20 mouse cellular contexts compared by ENCODE assay signal in genomic region chr7:43481191-43481590, GRCm38 (mm10). TPM values are rescaled to one million over a fixed set of nuclear protein-coding genes. Genes with fewer than 3 reads are reported as not detected.
DNase-seq lines count a peak whose midpoint lies in the region; ATAC-seq lines count a peak whose summit lies in the region.
"Had no signal": no experiment of that assay in that cellular context is flagged by ENCODE, and none has a peak within 500 bp of the region (broad histone marks: within the 10 kb centered on the region; RNA-seq: fewer than 3 reads in every experiment).

No protein-coding gene starts in this region.

- intact Hi-C loops in gastrocnemius, postnatal 36 days (cut with DNase I), result no loop called here

- no peaks in the 10 kb centered on the region for H3K9me3 ChIP-seq in heart, embryonic 10.5 days
- H3K9me3 ChIP-seq: embryonic facial prominence, embryonic 15.5 days; limb, embryonic 13.5 days had no signal

- peak; percentile 37 to 42 for DNase-seq in adrenal gland, postnatal 36 days
- no peak for DNase-seq in adrenal gland, postnatal 4 days (ENCODE audit: low spot score in 2 of 2)
- peak; percentile 80 to 88 for DNase-seq in right cerebral cortex, adult 2 months (ENCODE audit: low spot score in 2 of 2)
- no peak for DNase-seq in right cerebral cortex, postnatal 4 days
- no peak for DNase-seq in gastrocnemius, postnatal 36 days
- no peak for DNase-seq in heart, embryonic 10.5 days (ENCODE audit: low spot score)
- no peak for DNase-seq in gastrocnemius, postnatal 10 days
- DNase-seq: adrenal gland, postnatal 10 days; B cell, adult 2 months; heart, adult 2 months; liver, postnatal 0 days; spleen, adult 18-20 months had no signal

- H3K27ac ChIP-seq in heart, embryonic 10.5 days, result no peak overlapping the region
- H3K27ac ChIP-seq: embryonic facial prominence, embryonic 15.5 days; heart, adult 2 months; kidney, postnatal 0 days; limb, embryonic 13.5 days had no signal

- WGBS in heart, embryonic 10.5 days, result 70% methylated on average over 3 of the region's 3 CpGs

- peak; percentile 93 for ATAC-seq in inflammation-experienced regulatory T-cells, adult 6 months
- ATAC-seq: liver, postnatal 0 days had no signal

- H3K4me3 ChIP-seq in heart, embryonic 10.5 days, result no peak overlapping the region
- H3K4me3 ChIP-seq: embryonic facial prominence, embryonic 15.5 days; heart, adult 2 months; limb, embryonic 13.5 days had no signal

- H3K4me1 ChIP-seq in heart, embryonic 10.5 days, result peaks cover 11% of the 10 kb centered on the region
- H3K4me1 ChIP-seq: embryonic facial prominence, embryonic 15.5 days had no signal

- peaks cover 31% of the 10 kb centered on the region for H3K27me3 ChIP-seq in heart, embryonic 10.5 days (ENCODE audit: insufficient read depth, poor library complexity, severe bottlenecking)

- no peaks in the 10 kb centered on the region for H3K36me3 ChIP-seq in heart, embryonic 10.5 days
- H3K36me3 ChIP-seq: embryonic facial prominence, embryonic 15.5 days; limb, embryonic 13.5 days had no signal

RNA-seq across cellular contexts. Expression of gene Iglon5, which starts 8.7 kb away (rescaled TPM):
- total RNA-seq in adrenal gland, postnatal 36 days (2021), result 1 to 10 TPM; 1.3 to 1.5 TPM
- total RNA-seq in adrenal gland, postnatal 4 days (2021), result 1 to 10 TPM; 3.2 to 3.8 TPM
- under 1 TPM in 2 of 3 experiments, not detected in 1; 0.15 to 0.36 TPM for polyA plus RNA-seq in inflammation-experienced regulatory T-cells, adult 6 months (2017; shearing (Covaris generic))
- total RNA-seq in gastrocnemius, postnatal 36 days (2021), result under 1 TPM; 0.23 to 0.27 TPM
- 0.20 TPM in 1 of 2 replicates, not detected in the other for polyA plus RNA-seq in heart, embryonic 10.5 days (2016; fragmentation: Nextera tagmentation; extraction: Ambion mirVana)
- 1 to 10 TPM; 1.2 to 1.3 TPM for total RNA-seq in gastrocnemius, postnatal 10 days (2021)
- total RNA-seq: monocyte, adult 5-6 weeks had no signal
- polyA plus RNA-seq: liver, postnatal 0 days had no signal

RNA-seq across cellular contexts. Expression of gene Vsig10l, which starts 18.2 kb away (rescaled TPM):
- total RNA-seq in adrenal gland, postnatal 36 days (2021), result 1 to 10 TPM; 1.5 to 1.7 TPM
- 1 to 10 TPM; 7.0 to 7.2 TPM for total RNA-seq in adrenal gland, postnatal 4 days (2021)
- 1 to 10 TPM; 2.4 to 6.8 (median 2.9) TPM for polyA plus RNA-seq in inflammation-experienced regulatory T-cells, adult 6 months (2017; shearing (Covaris generic))
- total RNA-seq in gastrocnemius, postnatal 36 days (2021), result 1 to 10 TPM; 1.7 TPM
- polyA plus RNA-seq in heart, embryonic 10.5 days (2016; fragmentation: Nextera tagmentation; extraction: Ambion mirVana), result 1.4 and 1.5 TPM in 2 replicates
- total RNA-seq in gastrocnemius, postnatal 10 days (2021), result 1 to 10 TPM; 1.4 to 3.8 TPM

RNA-seq across cellular contexts. Expression of gene 4931406B18Rik, which starts 24.5 kb away (rescaled TPM):
- not detected for total RNA-seq in adrenal gland, postnatal 36 days (2021)
- not detected for total RNA-seq in adrenal gland, postnatal 4 days (2021)
- polyA plus RNA-seq in inflammation-experienced regulatory T-cells, adult 6 months (2017; shearing (Covaris generic)), result not detected
- not detected for total RNA-seq in gastrocnemius, postnatal 36 days (2021)
- polyA plus RNA-seq in heart, embryonic 10.5 days (2016; fragmentation: Nextera tagmentation; extraction: Ambion mirVana), result not detected in 2 replicates
- total RNA-seq in gastrocnemius, postnatal 10 days (2021), result not detected
- total RNA-seq: adrenal gland, postnatal 10 days; heart, adult 2 months; heart, postnatal 25 days; monocyte, adult 5-6 weeks had no signal
- polyA plus RNA-seq: embryonic facial prominence, embryonic 15.5 days; heart, adult 2 months; intestine, embryonic 14.5 days; kidney, postnatal 0 days; limb, embryonic 13.5 days; liver, postnatal 0 days; urinary bladder, adult 2 months had no signal

RNA-seq across cellular contexts. Expression of gene Gm45233, which starts 37.3 kb away (rescaled TPM):
- 1 to 10 TPM in 1 of 2 experiments, not detected in 1; 1.2 TPM for total RNA-seq in adrenal gland, postnatal 36 days (2021)
- total RNA-seq in adrenal gland, postnatal 4 days (2021), result 1 to 10 TPM; 2.1 to 2.7 TPM
- not detected for polyA plus RNA-seq in inflammation-experienced regulatory T-cells, adult 6 months (2017; shearing (Covaris generic))
- under 1 TPM in 1 of 2 experiments, not detected in 1; 0.79 TPM for total RNA-seq in gastrocnemius, postnatal 36 days (2021)
- polyA plus RNA-seq in heart, embryonic 10.5 days (2016; fragmentation: Nextera tagmentation; extraction: Ambion mirVana), result not detected in 2 replicates
- 1 to 10 TPM in 1 of 2 experiments, under 1 TPM in 1; 0.66 to 1.2 TPM for total RNA-seq in gastrocnemius, postnatal 10 days (2021)
- total RNA-seq: monocyte, adult 5-6 weeks had no signal
- polyA plus RNA-seq: limb, embryonic 13.5 days; liver, postnatal 0 days had no signal

RNA-seq across cellular contexts. Expression of gene Etfb, which starts 37.3 kb away (rescaled TPM):
- total RNA-seq in adrenal gland, postnatal 36 days (2021), result 100 to 1,000 TPM; 504 to 548 TPM
- total RNA-seq in adrenal gland, postnatal 4 days (2021), result 100 to 1,000 TPM; 378 to 458 TPM
- 100 to 1,000 TPM; 173 to 290 (median 214) TPM for polyA plus RNA-seq in inflammation-experienced regulatory T-cells, adult 6 months (2017; shearing (Covaris generic))
- total RNA-seq in gastrocnemius, postnatal 36 days (2021), result 100 to 1,000 TPM; 264 to 310 TPM
- polyA plus RNA-seq in heart, embryonic 10.5 days (2016; fragmentation: Nextera tagmentation; extraction: Ambion mirVana), result 505 and 580 TPM in 2 replicates
- total RNA-seq in gastrocnemius, postnatal 10 days (2021), result 100 to 1,000 TPM; 346 to 421 TPM

Comparison
In these comparisons a context has a peak if more than half of its experiments do, and no peak if none do; other contexts are left out.
1. DNase-seq: peak in adrenal gland, postnatal 36 days (2 of 2) and right cerebral cortex, adult 2 months (2 of 2); none in adrenal gland, postnatal 4 days (0 of 2), right cerebral cortex, postnatal 4 days (single experiment), gastrocnemius, postnatal 36 days (0 of 2), heart, embryonic 10.5 days (single experiment) and gastrocnemius, postnatal 10 days (single experiment).